Mouse (Mus musculus) thymus, adult 2 months (tissue): ENCODE data around the gene Gdpd1.

Experiments
- CTCF ChIP-seq: fragments of 200-500 bp; IDR thresholded peaks from 2 replicates; pipeline ENCODE4 v1.5.1; 2012; ENCODE audit warnings: mild to moderate bottlenecking, control low read depth, low read length, moderate library complexity, borderline replicate concordance; ENCODE audit not compliant: control insufficient read depth, poor library complexity, insufficient read depth; ENCODE audit errors: extremely low read depth
- POLR2A ChIP-seq: fragments of 200-500 bp; IDR thresholded peaks from 2 replicates; pipeline ENCODE4 v1.6.1; 2012; ENCODE audit warnings: mild to moderate bottlenecking, low read length, control low read depth, moderate library complexity; ENCODE audit not compliant: control insufficient read depth, poor library complexity, insufficient read depth; ENCODE audit errors: extremely low read depth

GRCm38 (mm10) chr11:87085461-87085860 lies 11.6 kb upstream of the Gdpd1 start:
- no peak for TF ChIP-seq CTCF
- no peak for TF ChIP-seq POLR2A
